Mouse (Mus musculus): ENCODE measurements around the gene Fanci. TPM values are rescaled to one million over a fixed set of nuclear protein-coding genes. Genes with fewer than 3 reads are reported as not detected.

The Fanci gene
- polyA plus RNA-seq, 1 experiment from 2014 or later: 1.2 TPM

DNA sequence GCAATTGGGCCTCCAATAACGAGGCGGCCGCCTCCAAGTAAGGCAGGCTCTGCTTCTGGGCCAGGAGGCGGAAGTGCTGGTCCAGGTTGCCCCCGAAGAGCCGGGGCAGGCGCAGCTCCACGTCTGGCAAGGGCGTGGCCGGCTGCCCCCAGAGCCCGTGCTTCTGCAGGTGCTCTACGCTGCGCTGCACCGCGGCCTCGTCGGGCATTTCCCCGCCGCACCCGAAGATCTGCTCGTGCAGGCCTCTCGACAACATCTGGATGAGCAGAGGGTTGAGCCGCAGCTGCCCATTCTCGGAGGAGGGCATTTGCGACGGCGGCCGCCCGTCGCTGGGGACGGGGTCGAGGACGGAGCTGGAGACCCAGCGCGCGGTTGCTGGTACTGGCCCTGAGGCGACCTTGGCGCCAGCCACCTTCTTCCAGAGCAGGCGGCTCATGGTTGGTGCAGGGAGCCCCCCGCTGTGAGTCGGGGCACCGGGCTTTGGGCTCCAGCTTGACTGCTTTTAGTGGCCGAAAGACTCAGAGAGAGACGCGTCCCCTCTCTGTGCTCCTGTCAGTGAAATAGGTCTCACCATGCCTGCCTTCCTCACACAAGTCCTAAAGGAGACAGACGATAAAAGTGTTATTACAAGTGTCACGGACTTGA is 73.2 kb downstream of the Fanci start:
- peaks cover 18% of the 10 kb centered on the region for H3K36me3 ChIP-seq (ENCODE audit: control insufficient read depth, insufficient read depth)
- 0 out of 2 replicates have a peak, but pooled peaks cover 5% of the 10 kb centered on the region for H3K4me1 ChIP-seq (replicated peaks; ENCODE audit: control insufficient read depth, insufficient read depth, low read length)
- no peak for ATAC-seq
- peak overlapping the region; percentile 84 for H3K4me2 ChIP-seq (replicated peaks; ENCODE audit: low read depth)
- peak overlapping the region; percentile 97 for H3K27ac ChIP-seq (ENCODE audit: low read depth, low read length)
- 9% methylated on average over 47 of the region's 47 CpGs for WGBS
- peak overlapping the region; percentile 93 for H3K9ac ChIP-seq (ENCODE audit: low read depth, low read length)
- no peak for TF ChIP-seq CTCF (IDR thresholded peaks at IDR 0.05; ENCODE audit: low read depth)
- H3K27me3 ChIP-seq (replicated peaks; ENCODE audit: control insufficient read depth, insufficient read depth, low read length): no peaks in the 10 kb centered on the region
- H3K9me3 ChIP-seq (ENCODE audit: control insufficient read depth): no peaks in the 10 kb centered on the region
- H3K4me3 ChIP-seq (ENCODE audit: low read depth, low read length): peak overlapping the region; percentile 89

DNA sequence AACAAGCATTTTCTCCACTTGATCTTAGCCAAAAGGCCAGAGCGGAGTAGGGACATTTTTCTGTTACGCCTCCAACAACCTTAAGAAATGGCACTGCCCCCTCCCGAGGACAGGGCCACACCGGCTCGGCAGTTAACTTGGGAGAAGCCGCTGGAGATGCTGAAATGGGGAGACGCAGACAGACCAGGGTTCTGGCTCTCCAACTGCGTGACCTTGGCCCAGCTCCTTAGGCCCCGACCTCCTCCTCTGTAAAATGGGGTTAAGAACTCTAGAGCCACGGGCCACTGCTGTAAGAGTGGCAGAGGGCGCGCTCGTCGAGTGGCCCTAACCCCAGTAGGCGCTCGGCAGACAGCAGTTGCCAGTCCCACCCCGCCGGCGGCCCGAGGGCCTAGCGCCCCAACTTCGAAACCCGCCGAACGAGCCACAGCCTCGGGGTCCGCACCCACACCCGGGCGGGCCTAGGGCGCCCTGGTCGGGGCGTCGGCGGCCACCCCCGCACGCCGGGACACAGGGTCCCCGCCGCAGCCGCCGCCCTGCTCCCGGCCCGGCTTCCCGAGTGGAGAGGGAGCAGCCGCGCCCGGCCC is 73.8 kb downstream of the Fanci start:
- Histone ChIP-seq H3K27ac (ENCODE audit: low read depth, low read length) (peak overlapping the region; percentile 97), H3K9ac (ENCODE audit: low read depth, low read length) (peak overlapping the region; percentile 93), H3K4me1 (replicated peaks; ENCODE audit: control insufficient read depth, insufficient read depth, low read length) (0 out of 2 replicates have a peak, but pooled peaks cover 5% of the 10 kb centered on the region), H3K9me3 (ENCODE audit: control insufficient read depth) (no peaks in the 10 kb centered on the region), H3K4me2 (replicated peaks; ENCODE audit: low read depth) (peak overlapping the region; percentile 84), H3K36me3 (ENCODE audit: control insufficient read depth, insufficient read depth) (peaks cover 12% of the 10 kb centered on the region), H3K27me3 (replicated peaks; ENCODE audit: control insufficient read depth, insufficient read depth, low read length) (no peaks in the 10 kb centered on the region), H3K4me3 (ENCODE audit: low read depth, low read length) (peak overlapping the region; percentile 89)
- TF ChIP-seq CTCF (IDR thresholded peaks at IDR 0.05; ENCODE audit: low read depth): peak; percentile 5; the same call in 1 of the 2 replicates
- peak; percentile 15 for ATAC-seq
- under 1% methylated on average over 44 of the region's 47 CpGs for WGBS

DNA sequence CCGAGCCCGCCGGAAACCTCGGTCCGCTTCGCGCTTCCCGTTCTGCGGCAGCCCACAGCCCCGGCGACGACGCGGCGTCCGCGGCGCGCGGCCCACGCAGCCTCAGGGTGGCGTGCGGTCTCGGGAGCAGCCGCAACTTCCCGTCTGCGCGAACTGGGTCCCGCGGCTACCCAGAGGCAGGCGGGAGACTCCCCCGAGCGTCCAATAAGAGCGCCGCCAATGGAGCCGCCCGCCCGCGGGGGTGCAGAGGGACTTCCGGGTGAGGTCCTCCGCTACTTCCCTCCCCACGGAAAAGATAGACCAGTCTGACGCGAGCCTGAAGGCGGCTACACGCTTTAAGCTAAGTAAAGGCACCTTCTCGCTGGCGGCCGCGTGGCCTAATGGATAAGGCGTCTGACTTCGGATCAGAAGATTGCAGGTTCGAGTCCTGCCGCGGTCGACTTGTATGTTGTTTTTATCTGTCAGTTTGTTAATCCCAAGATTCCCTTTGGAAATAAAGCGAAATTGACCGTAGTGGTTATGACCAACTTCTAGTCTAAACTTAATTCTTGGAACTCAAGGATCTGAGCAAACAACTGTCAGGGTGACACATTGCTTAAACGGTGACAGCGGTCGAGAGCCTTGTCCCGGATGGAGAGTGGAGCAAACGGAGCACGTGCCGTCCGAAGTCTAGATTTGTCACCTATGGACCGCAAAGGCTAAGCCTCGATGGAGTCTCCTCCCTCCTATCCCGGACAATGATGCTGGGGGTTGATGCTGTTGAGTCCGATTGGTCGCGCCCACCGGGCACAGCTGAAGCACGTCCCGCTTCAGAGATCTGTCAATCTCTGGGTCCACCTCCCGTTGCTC is 74.5 kb downstream of the Fanci start, which contains the start of gene Polg:
Gene Polg (minus strand): TSS at position 310 of the 849 bp plus-strand sequence.
- Histone ChIP-seq H3K9ac (ENCODE audit: low read depth, low read length) (peak within 1 kb of the TSS; percentile 93), H3K36me3 (ENCODE audit: control insufficient read depth, insufficient read depth) (peaks cover 4% of the 10 kb centered on the region), H3K9me3 (ENCODE audit: control insufficient read depth) (no peaks in the 10 kb centered on the region), H3K4me1 (replicated peaks; ENCODE audit: control insufficient read depth, insufficient read depth, low read length) (0 out of 2 replicates have a peak, but pooled peaks cover 5% of the 10 kb centered on the region), H3K4me3 (ENCODE audit: low read depth, low read length) (peak within 1 kb of the TSS; percentile 89), H3K4me2 (replicated peaks; ENCODE audit: low read depth) (peak within 1 kb of the TSS; percentile 84), H3K27me3 (replicated peaks; ENCODE audit: control insufficient read depth, insufficient read depth, low read length) (no peaks in the 10 kb centered on the region), H3K27ac (ENCODE audit: low read depth, low read length) (peak within 1 kb of the TSS; percentile 97)
- peak; percentile 42; the same call in 1 of the 2 replicates for TF ChIP-seq CTCF (IDR thresholded peaks at IDR 0.05; ENCODE audit: low read depth)
- peak; percentile 94 for ATAC-seq
- under 1% methylated on average over 76 of the region's 76 CpGs for WGBS

DNA sequence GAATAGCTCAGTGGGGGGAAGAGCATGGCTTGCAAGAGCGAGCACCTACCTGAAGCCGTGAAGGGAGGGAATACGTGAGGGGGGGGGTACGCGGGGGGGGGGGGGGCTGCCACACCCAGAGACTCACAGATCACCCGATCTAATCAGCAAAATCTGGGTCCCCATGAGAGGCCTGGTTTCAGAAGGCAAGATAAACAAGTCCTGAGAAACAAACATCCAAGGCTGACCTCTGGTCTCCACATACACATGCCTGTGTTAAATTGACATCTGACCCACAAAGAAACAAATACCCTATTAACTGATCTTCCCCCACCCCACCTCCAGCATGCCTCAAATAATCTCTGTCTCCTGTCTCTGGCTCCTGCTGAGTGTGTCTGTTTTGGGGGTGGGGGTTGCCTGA is 76.2 kb downstream of the Fanci start:
- no peak for TF ChIP-seq CTCF (IDR thresholded peaks at IDR 0.05; ENCODE audit: low read depth)
- H3K9me3 ChIP-seq (ENCODE audit: control insufficient read depth): no peaks in the 10 kb centered on the region
- 30% methylated on average over 2 of the region's 6 CpGs for WGBS
- H3K9ac ChIP-seq (ENCODE audit: low read depth, low read length): no peak overlapping the region
- no peaks in the 10 kb centered on the region; the same call in 1 of the 2 replicates for H3K36me3 ChIP-seq (ENCODE audit: control insufficient read depth, insufficient read depth)
- ATAC-seq: no peak
- H3K4me1 ChIP-seq (replicated peaks; ENCODE audit: control insufficient read depth, insufficient read depth, low read length): 0 out of 2 replicates have a peak, but pooled peaks cover 5% of the 10 kb centered on the region
- H3K27me3 ChIP-seq (replicated peaks; ENCODE audit: control insufficient read depth, insufficient read depth, low read length): no peaks in the 10 kb centered on the region
- H3K27ac ChIP-seq (ENCODE audit: low read depth, low read length): no peak overlapping the region
- H3K4me2 ChIP-seq (replicated peaks; ENCODE audit: low read depth): peak overlapping the region; percentile 84
- no peak overlapping the region for H3K4me3 ChIP-seq (ENCODE audit: low read depth, low read length)

DNA sequence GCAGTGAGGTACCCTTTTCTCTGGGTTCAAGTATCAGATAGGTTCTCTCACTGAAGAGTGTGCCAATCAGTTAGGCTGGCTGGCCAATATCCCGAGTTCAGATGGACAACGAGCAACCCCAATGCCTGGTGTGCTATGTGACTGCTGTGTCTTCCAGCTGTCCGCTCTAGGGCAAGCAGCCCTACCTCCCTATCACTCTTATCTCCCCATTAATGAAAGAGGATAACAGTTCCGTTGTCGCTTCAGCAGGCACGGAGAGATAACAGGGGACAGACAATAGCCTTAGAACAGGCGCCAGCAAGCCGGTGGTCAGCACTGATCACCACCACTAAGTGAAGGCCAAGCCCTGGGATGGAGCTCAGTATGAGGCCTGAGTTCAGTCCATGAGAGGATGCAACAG is 77.3 kb downstream of the Fanci start:
- Histone ChIP-seq H3K4me2 (replicated peaks; ENCODE audit: low read depth) (no peak overlapping the region), H3K9ac (ENCODE audit: low read depth, low read length) (no peak overlapping the region), H3K4me3 (ENCODE audit: low read depth, low read length) (no peak overlapping the region), H3K27ac (ENCODE audit: low read depth, low read length) (no peak overlapping the region), H3K9me3 (ENCODE audit: control insufficient read depth) (no peaks in the 10 kb centered on the region), H3K27me3 (replicated peaks; ENCODE audit: control insufficient read depth, insufficient read depth, low read length) (no peaks in the 10 kb centered on the region), H3K4me1 (replicated peaks; ENCODE audit: control insufficient read depth, insufficient read depth, low read length) (0 out of 2 replicates have a peak, but pooled peaks cover 5% of the 10 kb centered on the region), H3K36me3 (ENCODE audit: control insufficient read depth, insufficient read depth) (no peaks in the 10 kb centered on the region; the same call in 1 of the 2 replicates)
- no peak for TF ChIP-seq CTCF (IDR thresholded peaks at IDR 0.05; ENCODE audit: low read depth)
- ATAC-seq: no peak
- 54% methylated on average over 8 of the region's 8 CpGs for WGBS

DNA sequence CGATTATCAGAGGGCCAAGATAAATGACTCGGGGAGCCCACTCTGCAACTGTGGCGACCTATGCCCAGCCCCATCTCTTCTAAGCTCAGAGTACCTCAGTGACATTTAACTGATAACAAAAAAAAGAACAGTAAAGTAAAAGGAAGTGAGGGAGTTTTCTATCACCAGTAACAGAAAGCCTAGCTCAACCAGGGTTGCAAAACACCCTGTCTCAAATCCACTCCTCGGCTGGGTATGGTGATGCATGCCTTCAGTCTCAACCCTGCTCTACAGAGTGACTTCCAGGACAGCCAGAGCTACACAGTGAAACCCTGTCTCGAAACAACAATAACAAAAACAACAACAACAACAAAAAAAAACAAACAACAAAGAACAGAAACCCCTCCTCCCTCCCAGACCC is 78.0 kb downstream of the Fanci start:
- TF ChIP-seq CTCF (IDR thresholded peaks at IDR 0.05; ENCODE audit: low read depth): no peak
- no peak overlapping the region for H3K27ac ChIP-seq (ENCODE audit: low read depth, low read length)
- ATAC-seq: no peak
- no peak overlapping the region for H3K4me3 ChIP-seq (ENCODE audit: low read depth, low read length)
- no peaks in the 10 kb centered on the region for H3K9me3 ChIP-seq (ENCODE audit: control insufficient read depth)
- H3K4me1 ChIP-seq (replicated peaks; ENCODE audit: control insufficient read depth, insufficient read depth, low read length): no peaks in the 10 kb centered on the region
- no peak overlapping the region for H3K4me2 ChIP-seq (replicated peaks; ENCODE audit: low read depth)
- H3K27me3 ChIP-seq (replicated peaks; ENCODE audit: control insufficient read depth, insufficient read depth, low read length): no peaks in the 10 kb centered on the region
- H3K36me3 ChIP-seq (ENCODE audit: control insufficient read depth, insufficient read depth): no peaks in the 10 kb centered on the region; the same call in 1 of the 2 replicates
- WGBS: 60% methylated on average over 5 of the region's 5 CpGs
- H3K9ac ChIP-seq (ENCODE audit: low read depth, low read length): no peak overlapping the region
